ENCODE assay signal across 10 mouse cellular contexts in genomic region chr12:105258787-105259186, GRCm38 (mm10). TPM values are rescaled to one million over a fixed set of nuclear protein-coding genes. Genes with fewer than 3 reads are reported as not detected.
DNase-seq lines count a peak whose midpoint lies in the region; TF ChIP-seq lines count a peak whose summit lies in the region.
"Had no signal": no experiment of that assay in that cellular context is flagged by ENCODE, and none has a peak within 500 bp of the region (broad histone marks: within the 10 kb centered on the region; RNA-seq: fewer than 3 reads in every experiment).

No protein-coding gene starts in this region.

- H3K9ac ChIP-seq in CH12.LX (ENCODE audit: insufficient read depth, low read depth) = no peak overlapping the region
- H3K9ac ChIP-seq: limb, embryonic 12.5 days had no signal

- H3K27me3 ChIP-seq in CH12.LX (replicated peaks) = peaks cover 57% of the 10 kb centered on the region

- in situ Hi-C loops in CH12.LX (cut with MboI; ENCODE audit: low pct_ligation_motif_present, low pct_unique_long_range_greater_than_20kb, low sequenced_read_pairs) = no loop called here

- H3K9me3 ChIP-seq in CH12.LX (replicated peaks; ENCODE audit: low read length) = no peaks in the 10 kb centered on the region
- H3K9me3 ChIP-seq: heart, embryonic 10.5 days; limb, embryonic 12.5 days had no signal

- no peaks in the 10 kb centered on the region for H3K4me1 ChIP-seq in CH12.LX (ENCODE audit: control insufficient read depth in 1 of 2, insufficient read depth in 2 of 2)

- H3K36me3 ChIP-seq in CH12.LX (replicated peaks in 1 of 2; ENCODE audit: control insufficient read depth in 1 of 2, insufficient read depth in 1 of 2, low read length in 1 of 2) = no peaks in the 10 kb centered on the region
- H3K36me3 ChIP-seq: heart, embryonic 10.5 days; limb, embryonic 12.5 days had no signal

- TF ChIP-seq POLR2A in CH12.LX (IDR thresholded peaks at IDR 0.05; ENCODE audit: low read depth, low read length) = no peak

- no peaks in the 10 kb centered on the region for H3K79me2 ChIP-seq in CH12.LX (replicated peaks; ENCODE audit: control insufficient read depth, extremely low read depth, insufficient read depth, poor library complexity, severe bottlenecking)

- DNase-seq in kidney, adult 9 months = peak; percentile 2
- DNase-seq in kidney, adult 11 months = no peak
- DNase-seq in CH12.LX (ENCODE audit: extremely low read depth) (peak; percentile 45), NIH3T3 (ENCODE audit: low read depth) (peak; percentile 20)
- DNase-seq in forelimb bud, embryonic 11.5 days (ENCODE audit: low read depth, low spot score) = peak; percentile 35
- DNase-seq in right cerebral cortex, postnatal 10 days (ENCODE audit: low spot score in 2 of 2) = no peak
- no peak for DNase-seq in gastrocnemius, postnatal 25 days
- no peak for DNase-seq in thymus, postnatal 14 days

- no peak overlapping the region for H3K4me2 ChIP-seq in CH12.LX (ENCODE audit: insufficient read depth, low read depth, poor library complexity, severe bottlenecking)
- H3K4me2 ChIP-seq: limb, embryonic 12.5 days had no signal

- dilution Hi-C loops in CH12.LX (cut with MboI; ENCODE audit: extremely low pct_ligation_motif_present, extremely low pct_unique_long_range_greater_than_20kb, low sequenced_read_pairs) = no loop called here

- no peak overlapping the region for H3K27ac ChIP-seq in CH12.LX (ENCODE audit: insufficient read depth, low read depth)
- H3K27ac ChIP-seq: heart, embryonic 10.5 days; limb, embryonic 12.5 days had no signal

- no peak for TF ChIP-seq RAD21 in CH12.LX (IDR thresholded peaks at IDR 0.05; ENCODE audit: low read depth, low read length)

- TF ChIP-seq EP300 in CH12.LX (IDR thresholded peaks at IDR 0.05; ENCODE audit: low read length) = no peak

- no peak overlapping the region for H3K4me3 ChIP-seq in CH12.LX (replicated peaks in 1 of 3; ENCODE audit: low read depth in 2 of 3, low read length in 2 of 3, poor library complexity in 1 of 3)
- H3K4me3 ChIP-seq: heart, embryonic 10.5 days; limb, embryonic 12.5 days had no signal

- peak; percentile 40 to 99 for TF ChIP-seq CTCF in CH12.LX (conservative IDR thresholded peaks at IDR 0.05 in 1 of 2, IDR thresholded peaks at IDR 0.05 in 1 of 2; ENCODE audit: low read depth in 2 of 2, low read length in 2 of 2)

TF ChIP-seq in CH12.LX, 34 proteins besides CTCF, POLR2A, EP300 and RAD21:
- no peak for TF ChIP-seq GABPA (IDR thresholded peaks at IDR 0.05; ENCODE audit: insufficient replicate concordance, low read depth, low read length)
- no peak for TF ChIP-seq E2F4 (IDR thresholded peaks at IDR 0.05; ENCODE audit: insufficient replicate concordance, low read depth, low read length)
- no peak for TF ChIP-seq MXI1 (IDR thresholded peaks at IDR 0.05; ENCODE audit: low read depth, low read length)
- no peak for TF ChIP-seq ETS1 (conservative IDR thresholded peaks at IDR 0.05; ENCODE audit: low read depth, low read length)
- TF ChIP-seq CHD1 (IDR thresholded peaks at IDR 0.05; ENCODE audit: low read depth, low read length) = no peak
- TF ChIP-seq ZC3H11A (IDR thresholded peaks at IDR 0.05; ENCODE audit: low read depth, low read length) = no peak
- no peak for TF ChIP-seq MYC (IDR thresholded peaks at IDR 0.05; ENCODE audit: low read depth, low read length)
- no peak for TF ChIP-seq BHLHE40 (IDR thresholded peaks at IDR 0.05; ENCODE audit: low read depth, low read length)
- no peak for TF ChIP-seq ZMIZ1 (IDR thresholded peaks at IDR 0.05; ENCODE audit: low read depth, low read length)
- TF ChIP-seq USF2 (conservative IDR thresholded peaks at IDR 0.05; ENCODE audit: low read depth, low read length) = no peak
- TF ChIP-seq NELFE (IDR thresholded peaks at IDR 0.05; ENCODE audit: low read depth, low read length) = no peak
- no peak for TF ChIP-seq UBTF (IDR thresholded peaks at IDR 0.05; ENCODE audit: low read depth, low read length)
- no peak for TF ChIP-seq USF1 (IDR thresholded peaks at IDR 0.05; ENCODE audit: low read depth, low read length)
- TF ChIP-seq KAT2A (IDR thresholded peaks at IDR 0.05; ENCODE audit: insufficient replicate concordance, low read length) = no peak
- TF ChIP-seq CHD2 (IDR thresholded peaks at IDR 0.05; ENCODE audit: low read length) = no peak
- TF ChIP-seq PAX5 (IDR thresholded peaks at IDR 0.05; ENCODE audit: low read length) = no peak

RNA-seq across cellular contexts. Expression of gene Tcl1, which starts 36.2 kb away (rescaled TPM):
- not detected in 2 replicates for total RNA-seq in CH12.LX (2012; rRNA removed)
- not detected in 2 replicates for total RNA-seq in CH12.LX (2014; rRNA removed)
- polyA plus RNA-seq in CH12.LX (2012; ENCODE audit: insufficient read length, low read depth) = not detected in 2 replicates
- total RNA-seq in gastrocnemius, postnatal 25 days (2021) = not detected
- polyA plus RNA-seq: heart, embryonic 10.5 days; limb, embryonic 12.5 days had no signal

RNA-seq across cellular contexts. Expression of gene Tcl1b4, which starts 57.0 kb away (rescaled TPM):
- not detected in 2 replicates for total RNA-seq in CH12.LX (2012; rRNA removed)
- not detected in 2 replicates for total RNA-seq in CH12.LX (2014; rRNA removed)
- polyA plus RNA-seq in CH12.LX (2012; ENCODE audit: insufficient read length, low read depth) = not detected in 2 replicates
- total RNA-seq in gastrocnemius, postnatal 25 days (2021) = not detected
- polyA plus RNA-seq: heart, embryonic 10.5 days; limb, embryonic 12.5 days had no signal

Comparison
In these comparisons a context has a peak if more than half of its experiments do, and no peak if none do; other contexts are left out.
1. DNase-seq: peak in kidney, adult 9 months (single experiment), CH12.LX (single experiment), NIH3T3 (single experiment) and forelimb bud, embryonic 11.5 days (single experiment); none in kidney, adult 11 months (single experiment), right cerebral cortex, postnatal 10 days (0 of 2), gastrocnemius, postnatal 25 days (single experiment) and thymus, postnatal 14 days (single experiment).